Mouse (Mus musculus) adrenal gland, postnatal 25 days (tissue): ENCODE results near the gene Sh2d3c. TPM values are rescaled to one million over a fixed set of nuclear protein-coding genes. Genes with fewer than 3 reads are reported as not detected.

ENCODE experiments used
- DNase-seq: peaks from one replicate; pipeline ENCODE4 v3.0.0; 2021; ENCODE audit warnings: mixed read lengths
- microRNA-seq, 2 experiments: library from miRNA; unstranded; fragments of <30 nt; microRNA quantifications; one replicate each; pipeline ENCODE4 v1.2.0; 2021
- total RNA-seq: library from RNA; stranded (reverse); gene quantifications from 2 replicates; pipeline ENCODE4 v1.2.3, GENCODE M21; 2021

Sh2d3c gene
- total RNA-seq, 1 experiment from 2014 or later: 23.7 TPM

- DNase-seq: no peak
These were observed 75.0 kb downstream of the Sh2d3c start for GRCm38 (mm10) chr2:32795748-32796418.

- DNase-seq: no peak
These were observed 77.6 kb downstream of the Sh2d3c start for GRCm38 (mm10) chr2:32798251-32798962.

Small RNA genes within 50 kb of the gene (microRNA-seq; reads per million reads assigned to microRNA genes)
- gene Gm47291 (0 reads per million in 2 experiments), gene Mir2861 (0 to 0.36 reads per million in 2 experiments), gene Mir3960 (0 reads per million in 2 experiments), gene Mir8093 (0 reads per million in 2 experiments)

Other genes with a start within 250 kb of the Sh2d3c start
- 32.3 and 35.5 TPM in 2 replicates for gene Fam102a, start 185.7 kb upstream of the Sh2d3c start, total RNA-seq
- gene Dpm2, start 150.2 kb upstream of the Sh2d3c start, total RNA-seq: 63.7 and 66.8 TPM in 2 replicates
- gene Pip5kl1, start 146.3 kb upstream of the Sh2d3c start, total RNA-seq: not detected in 2 replicates
- gene 9430097D07Rik, start 145.4 kb upstream of the Sh2d3c start, total RNA-seq: not detected in 2 replicates
- gene St6galnac4, start 134.0 kb upstream of the Sh2d3c start, total RNA-seq: 8.8 and 9.4 TPM in 2 replicates
- 48.4 and 56.0 TPM in 2 replicates for gene St6galnac6, start 121.3 kb upstream of the Sh2d3c start, total RNA-seq
- 43.4 and 61.9 TPM in 2 replicates for gene Ak1, start 99.3 kb upstream of the Sh2d3c start, total RNA-seq
- 105 and 106 TPM in 2 replicates for gene Eng, start 74.5 kb upstream of the Sh2d3c start, total RNA-seq
- gene Fpgs, start 16.9 kb upstream of the Sh2d3c start, total RNA-seq: 12.5 and 15.4 TPM in 2 replicates
- 83.6 and 96.8 TPM in 2 replicates for gene Cdk9, start 8.0 kb upstream of the Sh2d3c start, total RNA-seq
- not detected in 2 replicates for gene 6330409D20Rik, start 20.0 kb downstream of the Sh2d3c start, total RNA-seq
- gene Tor2a, start 36.2 kb downstream of the Sh2d3c start, total RNA-seq: 24.7 and 30.8 TPM in 2 replicates
- 0.15 and 0.24 TPM in 2 replicates for gene Ttc16, start 54.6 kb downstream of the Sh2d3c start, total RNA-seq
- gene Ptrh1, start 54.7 kb downstream of the Sh2d3c start, total RNA-seq: 5.7 and 5.9 TPM in 2 replicates
- not detected in 2 replicates for gene Cfap157, start 63.4 kb downstream of the Sh2d3c start, total RNA-seq
- gene Stxbp1, start 126.2 kb downstream of the Sh2d3c start, total RNA-seq: 15.6 and 22.2 TPM in 2 replicates
- 14.0 and 15.2 TPM in 2 replicates for gene Fam129b, start 155.1 kb downstream of the Sh2d3c start, total RNA-seq
- 133 and 250 TPM in 2 replicates for gene Rpl12, start 240.5 kb downstream of the Sh2d3c start, total RNA-seq
- gene Lrsam1, start 240.6 kb downstream of the Sh2d3c start, total RNA-seq: 17.4 and 28.7 TPM in 2 replicates